Mouse (Mus musculus): ENCODE measurements around the gene Armcx1.

- TF ChIP-seq CTCF (IDR thresholded peaks at IDR 0.05; ENCODE audit: low read depth) (no peak), EP300 (IDR thresholded peaks at IDR 0.05; ENCODE audit: low read depth) (no peak)
These were observed 20.0 kb downstream of the Armcx1 start for GRCm38 (mm10) chrX:134737796-134738195.

Data from heart, postnatal 0 days (tissue).